Mouse (Mus musculus) mouse embryonic stem cell (cell line): ENCODE data around the gene Col7a1.

Experiments
- in situ Hi-C, 2 experiments: fragments of 300-500 bp; cut with MboI; formaldehyde crosslinking; loops; 1 replicate in 1 of 2; 3 replicates in 1 of 2; pipeline ENCODE4 v1.14.3; 2019 to 2020; ENCODE audit warnings: low sequenced_read_pairs in 2 of 2, low pct_unique_long_range_greater_than_20kb in 1 of 2, mixed read lengths in 1 of 2; ENCODE audit not compliant: unreplicated experiment in 1 of 2

The Col7a1 gene

DNA sequence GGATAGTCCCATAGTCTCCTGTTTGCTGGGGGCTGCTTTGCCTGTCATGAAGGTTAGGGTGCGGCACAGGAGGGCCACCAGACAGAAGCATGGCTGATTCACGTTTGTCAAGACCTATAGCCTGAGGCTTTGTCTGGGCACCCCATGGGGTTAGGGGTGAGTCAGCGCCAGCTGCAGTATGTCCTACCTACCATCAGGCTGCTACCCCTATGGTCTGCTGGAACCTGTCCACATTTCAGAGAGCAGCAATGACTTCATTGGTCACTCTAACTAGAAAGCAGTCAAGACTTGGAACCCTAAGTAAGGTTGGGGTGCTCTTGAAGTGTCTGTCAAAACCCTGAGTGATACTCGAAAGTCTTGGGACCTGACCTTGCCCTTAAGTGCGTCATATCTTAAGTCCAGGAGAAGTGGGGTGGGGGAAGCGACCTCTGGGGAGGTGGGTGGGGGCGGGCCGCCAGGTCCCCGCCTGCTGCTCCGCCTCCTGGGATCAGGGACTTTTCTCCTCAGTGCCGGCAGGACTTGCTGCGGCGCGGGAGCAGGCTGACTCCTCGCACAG is at the start of gene Col7a1:
TSS of gene Col7a1 (plus strand) at position 506 of the 556 bp plus-strand sequence.
- in situ Hi-C loops, result no loop called here

DNA sequence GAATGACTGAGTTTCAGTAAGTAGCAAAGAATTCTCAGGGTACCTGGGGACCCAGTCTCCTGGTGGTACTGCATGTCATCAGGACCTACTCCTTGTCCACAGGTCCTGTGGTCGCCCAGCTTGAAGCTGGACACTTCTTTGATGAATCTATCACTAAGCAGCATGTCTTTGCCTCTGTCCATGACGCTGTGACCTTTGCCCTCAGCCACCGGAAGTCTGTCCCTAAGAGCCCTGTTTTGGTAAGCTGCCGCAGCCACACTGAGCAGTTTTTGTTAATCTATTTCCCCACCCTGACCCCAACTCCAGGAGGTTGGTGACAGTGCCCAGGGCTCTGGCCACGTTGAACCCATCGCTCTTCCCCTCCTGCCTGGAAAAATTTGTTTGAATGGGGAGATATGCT is 41.1 kb upstream of the Col7a1 start:
- in situ Hi-C loops, result no loop called here

- in situ Hi-C loops, result no loop called here
Measured at GRCm38 (mm10) chr9:108913161-108913560, 40.2 kb upstream of the Col7a1 start.

- in situ Hi-C loops, result no loop called here
Measured at GRCm38 (mm10) chr9:108913621-108914020, 39.8 kb upstream of the Col7a1 start.

- in situ Hi-C loops, result no loop called here
Measured at GRCm38 (mm10) chr9:108914491-108914890, 38.9 kb upstream of the Col7a1 start, which contains the start of gene Tmem89. Tmem89 (plus strand) TSS chr9:108914619.

- in situ Hi-C loops, result no loop called here
Measured at GRCm38 (mm10) chr9:108925897-108926296, 27.5 kb upstream of the Col7a1 start.

GRCm38 (mm10) chr9:108928424-108928823 is 25.0 kb upstream of the Col7a1 start:
- in situ Hi-C loops, result no loop called here

DNA sequence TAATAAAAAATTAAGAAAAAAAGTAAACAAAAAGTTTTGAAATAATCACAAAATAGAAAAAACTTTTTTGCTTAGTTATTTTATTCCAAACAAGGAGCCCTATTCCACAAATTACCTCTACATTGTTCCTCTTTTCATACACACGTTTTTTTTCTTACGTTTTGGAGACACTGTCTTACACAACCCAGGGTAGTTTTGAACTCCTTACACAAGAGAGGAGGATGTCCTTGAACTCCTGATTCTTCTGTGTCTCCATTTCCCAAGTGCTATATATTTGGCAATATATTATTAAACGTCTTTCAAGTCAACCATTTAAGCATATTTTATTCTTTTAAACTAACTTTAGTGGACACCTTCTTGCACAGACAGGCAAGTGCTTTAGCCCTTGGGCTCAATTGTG is 17.4 kb upstream of the Col7a1 start:
- in situ Hi-C loops, result no loop called here

DNA sequence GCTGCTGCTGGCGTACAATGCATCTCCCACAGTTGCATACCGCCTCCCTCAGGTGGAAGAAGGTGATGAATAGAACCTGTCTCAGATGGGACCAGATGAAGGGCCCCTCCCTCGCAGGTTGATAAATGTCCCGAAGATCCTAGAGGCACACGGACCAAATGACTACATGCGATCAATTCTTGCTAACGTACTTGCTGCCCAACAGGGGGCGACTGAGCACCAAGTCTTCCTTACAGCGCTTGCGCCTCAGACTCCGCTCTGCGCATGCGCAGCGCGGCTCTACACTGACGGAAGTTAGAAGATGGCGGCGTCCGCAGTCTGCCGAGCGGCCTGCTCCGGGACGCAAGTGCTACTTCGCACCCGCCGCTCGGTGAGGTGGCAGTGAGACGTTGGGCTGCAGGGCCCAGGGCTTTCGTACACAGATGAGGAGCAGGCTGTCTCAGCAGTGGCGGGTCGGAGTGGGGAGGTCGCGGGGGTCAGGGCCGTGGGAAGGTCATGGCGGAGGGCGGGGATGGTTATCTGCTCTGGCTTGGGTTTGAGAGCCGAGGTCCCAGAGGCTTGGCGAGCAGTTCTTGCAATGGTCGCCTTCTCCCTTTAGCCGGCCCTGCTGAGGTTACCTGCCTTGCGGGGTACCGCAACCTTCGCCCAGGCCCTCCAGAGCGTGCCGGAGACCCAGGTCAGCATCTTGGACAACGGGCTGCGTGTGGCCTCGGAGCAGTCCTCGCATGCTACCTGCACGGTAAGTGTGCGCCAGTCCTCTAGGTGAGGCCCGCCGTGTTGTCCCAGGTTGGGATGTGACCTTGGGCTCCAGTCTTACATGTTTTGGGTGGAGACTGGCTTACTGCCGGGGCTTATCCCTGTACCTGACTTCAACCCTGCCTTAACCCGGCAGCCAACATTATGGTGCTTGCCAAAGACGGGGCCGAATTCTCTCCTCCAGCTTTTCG is 16.7 kb upstream of the Col7a1 start, which contains the start of gene Uqcrc1:
TSS of gene Uqcrc1 (plus strand) at position 216 of the 947 bp plus-strand sequence.
- in situ Hi-C loops, result no loop called here

GRCm38 (mm10) chr9:108945111-108945510 is 8.3 kb upstream of the Col7a1 start:
- in situ Hi-C loops, result no loop called here

- in situ Hi-C loops, result no loop called here
Measured at GRCm38 (mm10) chr9:108945608-108946007, 7.8 kb upstream of the Col7a1 start.

DNA sequence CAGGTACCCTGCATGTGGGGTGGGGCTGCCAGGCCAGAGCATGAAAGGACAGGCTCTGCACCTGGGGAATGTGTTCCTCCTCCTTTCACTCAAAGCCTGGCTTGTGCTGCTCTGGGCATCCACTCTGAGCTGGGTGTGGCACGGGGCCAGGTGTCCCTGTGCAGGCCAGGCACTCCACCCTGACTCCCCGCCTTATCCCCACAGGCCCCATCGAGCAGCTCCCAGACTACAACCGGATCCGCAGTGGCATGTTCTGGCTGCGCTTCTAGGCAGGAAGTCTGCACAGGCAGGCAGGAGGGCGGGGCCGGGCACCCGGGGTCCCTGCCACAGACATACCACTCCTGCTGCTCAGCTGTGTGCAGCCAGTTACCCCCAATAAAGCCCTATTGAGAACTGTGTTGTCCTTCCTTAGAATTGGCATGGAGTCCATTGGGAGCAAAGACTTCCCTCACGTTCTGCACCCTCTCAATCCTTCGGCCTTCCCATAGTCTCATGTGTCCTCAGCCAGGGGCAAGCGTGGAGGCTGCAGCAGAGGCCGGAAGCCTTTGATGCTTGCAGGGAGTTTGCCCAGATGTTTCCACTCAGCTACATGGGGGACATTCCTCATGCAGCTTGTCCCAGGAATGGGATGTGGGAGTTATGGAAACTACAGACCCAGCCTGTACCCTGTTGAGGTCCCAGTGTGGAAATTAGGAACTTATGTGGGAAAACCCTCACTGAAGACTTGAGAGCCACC is 4.0 kb upstream of the Col7a1 start:
- in situ Hi-C loops, result no loop called here

GRCm38 (mm10) chr9:108949967-108950728 is 3.2 kb upstream of the Col7a1 start:
- in situ Hi-C loops, result no loop called here

DNA sequence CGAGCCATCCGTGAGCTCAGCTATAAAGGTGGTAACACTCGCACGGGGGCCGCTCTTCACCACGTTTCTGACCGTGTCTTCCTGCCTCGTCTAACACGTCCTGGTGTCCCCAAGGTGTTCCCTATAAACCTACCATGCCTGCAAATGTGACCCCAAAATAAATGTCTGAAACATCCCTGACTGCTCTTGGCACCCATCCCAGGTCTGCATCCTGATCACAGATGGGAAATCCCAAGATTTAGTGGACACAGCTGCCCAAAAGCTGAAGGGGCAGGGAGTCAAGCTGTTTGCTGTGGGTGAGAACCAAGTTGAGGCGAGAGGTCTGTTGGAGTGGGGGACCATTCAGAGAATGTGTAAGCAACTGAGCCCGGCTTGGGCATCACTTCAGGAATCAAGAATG is 1.9 kb downstream of the Col7a1 start:
- in situ Hi-C loops, result no loop called here

DNA sequence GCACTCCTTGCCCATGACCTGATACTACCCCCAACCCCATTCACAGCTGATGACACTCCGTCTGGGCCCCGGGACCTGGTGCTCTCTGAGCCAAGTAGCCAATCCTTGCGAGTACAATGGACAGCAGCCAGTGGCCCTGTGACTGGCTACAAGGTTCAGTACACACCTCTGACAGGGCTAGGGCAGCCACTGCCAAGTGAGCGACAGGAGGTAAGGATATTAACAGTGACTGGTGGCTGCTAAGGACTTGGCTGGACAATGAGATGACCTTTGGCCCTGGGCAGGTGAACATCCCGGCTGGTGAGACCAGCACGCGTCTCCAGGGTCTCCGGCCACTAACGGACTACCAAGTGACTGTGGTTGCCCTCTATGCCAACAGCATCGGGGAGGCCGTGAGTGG is 2.5 kb downstream of the Col7a1 start:
- in situ Hi-C loops, result no loop called here

DNA sequence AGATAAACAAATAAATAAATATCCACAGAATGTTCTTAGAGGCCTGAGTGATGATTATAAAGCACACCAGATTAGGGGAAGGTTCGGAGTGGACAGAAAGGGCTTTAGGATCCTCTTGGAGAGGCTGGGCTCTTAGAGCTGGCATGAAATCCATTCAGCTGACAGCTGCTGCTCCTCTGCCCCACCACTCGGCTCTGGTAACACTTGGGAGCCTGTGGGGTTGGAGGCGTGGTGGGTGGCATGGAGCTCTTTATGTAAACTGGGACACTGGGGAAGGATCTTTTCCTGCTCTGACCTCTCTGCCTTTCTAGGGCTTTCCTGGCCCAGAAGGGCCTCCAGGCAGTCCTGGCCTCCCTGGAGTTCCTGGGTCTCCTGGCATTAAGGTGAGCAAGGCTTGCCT is 10.2 kb downstream of the Col7a1 start:
- in situ Hi-C loops, result no loop called here

- in situ Hi-C loops, result no loop called here
Measured at GRCm38 (mm10) chr9:108964338-108964737, 11.0 kb downstream of the Col7a1 start.

DNA sequence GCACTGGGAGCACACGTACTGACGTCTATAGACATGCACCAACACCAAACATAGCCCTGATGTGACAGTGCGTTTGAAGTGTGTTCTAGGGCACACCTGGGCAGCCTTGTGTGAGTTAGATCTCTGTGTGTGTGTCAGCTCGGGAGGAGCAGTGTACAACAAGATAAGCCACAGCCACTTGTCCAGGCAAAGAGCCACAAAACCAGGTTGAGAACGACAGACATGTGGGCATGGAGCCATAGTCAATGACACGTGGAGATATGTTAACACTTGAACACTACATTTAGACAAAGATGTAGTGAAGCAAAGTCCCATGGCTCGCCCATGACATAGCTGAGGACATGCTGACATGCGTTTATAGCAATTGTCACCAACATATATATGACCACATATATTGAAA is 17.2 kb downstream of the Col7a1 start:
- in situ Hi-C loops, result no loop called here
